Mouse (Mus musculus) gastrocnemius, postnatal 4 days (tissue): ENCODE results near the gene Scgb2b26. TPM values are rescaled to one million over a fixed set of nuclear protein-coding genes. Genes with fewer than 3 reads are reported as not detected.
"Not testable (repeated sequence)": the region's sequence is repeated elsewhere in the genome, so short reads cannot be mapped to it uniquely, and the experiment has no call there.

ENCODE experiments used
- DNase-seq, 2 experiments: peaks; one replicate each; pipeline ENCODE4 v3.0.0; 2021 to 2022; ENCODE audit warnings: low spot score in 2 of 2, mixed read lengths in 2 of 2
- long read RNA-seq, 2 experiments: library from polyadenylated mRNA; stranded (forward); transcript quantifications; one replicate each; pipeline ENCODE4 v2.0.0; 2021
- total RNA-seq, 2 experiments: library from RNA; stranded (reverse); gene quantifications; 2 replicates each; pipeline ENCODE4 v1.2.3; 2021

Scgb2b26 gene
- total RNA-seq, result not detected
- long read RNA-seq, experiment 1, result 0 reads
- long read RNA-seq, experiment 2, result 0 reads

DNA sequence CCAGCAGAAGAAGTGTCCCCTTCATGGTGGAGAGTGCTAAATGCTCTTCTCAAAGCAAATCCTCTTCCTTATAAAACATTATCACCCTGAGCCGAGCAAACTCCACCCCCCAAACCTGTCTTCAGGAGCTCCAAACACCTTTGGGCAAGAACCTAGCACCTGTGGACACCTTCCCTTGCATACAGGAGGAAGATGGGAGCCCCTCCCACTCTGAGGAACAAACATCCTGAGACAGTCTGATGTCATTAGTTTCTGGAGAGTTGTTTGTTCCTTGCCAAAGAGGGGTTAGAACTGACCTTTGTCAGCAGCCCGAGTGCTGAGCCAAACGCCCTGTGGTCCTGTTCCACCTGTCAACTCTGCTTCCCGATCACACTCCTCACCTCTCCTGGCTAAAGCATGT is at the start of gene Scgb2b26:
Gene Scgb2b26 (minus strand): TSS at position 101 of the 400 bp plus-strand sequence.
- DNase-seq, result no peak

DNA sequence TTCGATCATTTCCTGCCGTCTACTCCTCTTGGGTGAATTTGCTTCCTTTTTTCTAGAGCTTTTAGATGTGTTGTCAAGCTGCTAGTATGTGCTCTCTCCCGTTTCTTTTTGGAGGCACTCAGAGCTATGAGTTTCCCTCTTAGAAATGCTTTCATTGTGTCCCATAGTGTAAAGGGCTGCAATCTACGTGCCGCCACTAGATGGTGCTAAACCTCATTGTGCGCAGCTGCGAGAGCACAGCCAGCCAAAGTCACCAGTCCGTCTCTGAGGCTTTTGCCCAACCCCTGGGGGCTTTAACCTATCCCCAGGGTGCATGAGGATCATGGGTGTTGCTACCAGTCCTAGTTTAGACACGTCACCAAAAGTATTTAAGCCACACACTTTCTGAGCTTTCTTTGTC is 37.4 kb upstream of the Scgb2b26 start:
- DNase-seq, result not testable (repeated sequence)

DNA sequence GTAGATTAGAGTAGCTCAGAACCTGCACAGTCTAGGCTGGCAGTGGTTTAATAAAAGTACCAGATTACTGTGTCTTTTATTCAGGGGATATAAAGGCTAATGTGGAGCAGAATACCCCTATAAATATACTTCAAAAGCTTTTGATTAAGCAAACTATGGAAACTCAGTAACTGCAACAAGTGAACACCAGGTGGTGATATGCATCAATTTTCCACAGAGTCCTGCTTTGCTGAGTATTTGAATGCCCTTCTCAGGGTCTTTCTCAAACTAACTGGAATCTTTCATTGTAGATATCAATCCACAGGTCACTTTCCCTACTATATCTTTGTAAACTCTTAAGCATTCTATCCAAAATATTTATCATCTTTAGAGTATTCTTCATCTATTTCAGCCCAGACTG is 41.9 kb downstream of the Scgb2b26 start:
- DNase-seq, result no peak

DNA sequence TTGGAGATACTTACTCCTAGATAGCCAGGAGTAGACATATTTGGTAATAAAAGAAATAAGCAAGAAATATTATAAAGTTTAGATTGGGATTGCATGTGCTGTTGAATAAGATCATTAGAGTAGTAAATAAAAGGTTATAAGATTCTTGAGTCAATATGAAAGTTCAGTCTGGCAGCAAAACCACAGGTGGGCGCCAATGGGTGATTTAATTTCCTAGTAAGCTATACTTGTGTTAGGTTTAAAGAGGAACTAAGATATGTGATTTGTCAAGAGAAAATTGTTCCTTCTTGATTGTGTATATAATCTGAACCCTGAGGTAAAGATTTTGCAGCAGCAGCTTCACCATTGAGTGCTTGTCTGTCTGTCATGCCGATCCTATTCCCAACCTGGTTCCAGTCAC is 44.0 kb downstream of the Scgb2b26 start:
- no peak for DNase-seq

DNA sequence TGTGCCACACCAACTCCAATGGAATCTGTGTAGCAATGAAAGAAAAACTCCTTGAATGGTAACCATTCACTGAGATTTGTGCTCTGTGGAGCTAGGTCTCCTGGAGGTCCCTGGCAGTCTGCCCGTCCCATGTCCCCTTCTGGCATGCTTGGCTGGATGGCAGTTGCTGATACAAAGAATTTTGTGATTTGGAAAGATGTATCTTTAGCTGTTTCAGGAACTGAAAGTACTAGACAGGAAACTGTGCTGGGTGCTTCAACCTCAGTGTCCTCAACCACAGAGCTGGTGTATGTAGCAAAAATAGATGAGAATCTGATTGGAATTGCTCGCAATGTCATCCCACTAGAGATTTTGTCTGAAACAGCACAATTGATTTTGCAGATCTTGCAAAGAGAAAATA is 44.8 kb downstream of the Scgb2b26 start:
- peak in 1 of 2 experiments; percentile 15 for DNase-seq

Other genes starting within 250 kb of the Scgb2b26 start
- not detected for gene Scgb2b24, start 205.7 kb downstream of the Scgb2b26 start, total RNA-seq
- not detected for gene Scgb1b24, start 201.2 kb downstream of the Scgb2b26 start, total RNA-seq
- gene Scgb2b27, start 68.9 kb upstream of the Scgb2b26 start, total RNA-seq, result not detected
- gene Scgb1b27, start 76.4 kb upstream of the Scgb2b26 start, total RNA-seq, result not detected
- not detected for gene Scgb1b30, start 150.4 kb upstream of the Scgb2b26 start, total RNA-seq
- gene Wtip, start 188.2 kb upstream of the Scgb2b26 start, total RNA-seq, result 10 to 100 TPM; 24.0 to 29.0 TPM
- gene Uba2, start 224.6 kb upstream of the Scgb2b26 start, total RNA-seq, result 10 to 100 TPM; 66.8 to 78.1 TPM